Comparison of ENCODE assay signal across 21 mouse cellular contexts in the genomic region with DNA sequence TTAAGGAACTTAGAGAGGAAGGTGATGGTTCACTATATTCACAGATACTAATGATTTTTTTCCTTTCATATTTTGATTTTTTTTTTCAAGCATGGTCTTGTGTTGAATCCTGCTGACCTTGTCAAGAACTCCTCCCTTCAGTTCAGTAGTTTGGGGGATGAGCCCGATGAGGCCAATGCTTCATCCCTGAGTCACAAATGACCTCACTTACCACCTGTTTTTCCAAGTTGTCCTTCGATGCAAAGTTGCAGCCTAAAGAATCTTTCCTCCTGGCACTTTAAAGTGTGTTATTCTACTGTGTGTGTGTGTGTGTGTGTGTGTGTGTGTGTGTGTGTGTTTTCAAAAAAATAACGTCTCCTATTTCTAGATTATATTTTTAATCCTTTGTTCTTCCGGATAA. TPM values are rescaled to one million over a fixed set of nuclear protein-coding genes. Genes with fewer than 3 reads are reported as not detected.
"Had no signal": no experiment of that assay in that cellular context is flagged by ENCODE, and none has a peak within 500 bp of the region (broad histone marks: within the 10 kb centered on the region; RNA-seq: fewer than 3 reads in every experiment).

No protein-coding gene starts in this region.

- H3K4me2 ChIP-seq: lung, embryonic 14.5 days; midbrain, embryonic 12.5 days; neural tube, embryonic 12.5 days had no signal

- H3K27ac ChIP-seq: midbrain, embryonic 10.5 days; midbrain, embryonic 12.5 days; neural tube, embryonic 12.5 days had no signal

- DNase-seq: lung, adult 18-20 months; lung, embryonic 14.5 days; lung, postnatal 10 days; lung, postnatal 4 days; retina, postnatal 1 day; right cerebral cortex, adult 18-20 months; right cerebral cortex, postnatal 25 days; right cerebral cortex, postnatal 4 days; spleen, adult 18-20 months; thymus, adult 18-20 months; thymus, postnatal 14 days; thymus, postnatal 36 days had no signal

- H3K4me3 ChIP-seq: midbrain, embryonic 10.5 days; midbrain, embryonic 12.5 days; neural tube, embryonic 12.5 days had no signal

- H3K9ac ChIP-seq: lung, embryonic 14.5 days; midbrain, embryonic 12.5 days; neural tube, embryonic 12.5 days had no signal

- ATAC-seq: midbrain, embryonic 16.5 days had no signal

- H3K36me3 ChIP-seq: midbrain, embryonic 10.5 days; midbrain, embryonic 12.5 days; neural tube, embryonic 12.5 days had no signal

- H3K9me3 ChIP-seq: midbrain, embryonic 10.5 days; midbrain, embryonic 12.5 days; neural tube, embryonic 12.5 days had no signal

- H3K4me1 ChIP-seq: midbrain, embryonic 10.5 days; midbrain, embryonic 12.5 days; neural tube, embryonic 12.5 days had no signal

- H3K27me3 ChIP-seq: midbrain, embryonic 12.5 days; neural tube, embryonic 12.5 days had no signal

RNA-seq across cellular contexts. Expression of a gene that starts 30.1 kb away (rescaled TPM):
- total RNA-seq: megakaryocyte, adult 5-6 weeks; megakaryocyte-erythroid progenitor cell, adult 5-6 weeks; neutrophil, adult 5-6 weeks had no signal
- polyA plus RNA-seq: midbrain, embryonic 10.5 days; midbrain, embryonic 12.5 days; small intestine, adult 2 months; stomach, embryonic 14.5 days had no signal
